Mouse (Mus musculus) kidney, adult 8-10 months (tissue): ENCODE measurements around the gene Has3.
"Not testable (repeated sequence)": the region's sequence is repeated elsewhere in the genome, so short reads cannot be mapped to it uniquely, and the experiment has no call there.

Experiments
- DNase-seq, 2 experiments: peaks; one replicate each; pipeline ENCODE4 v3.0.0; 2022

Has3 gene

DNA sequence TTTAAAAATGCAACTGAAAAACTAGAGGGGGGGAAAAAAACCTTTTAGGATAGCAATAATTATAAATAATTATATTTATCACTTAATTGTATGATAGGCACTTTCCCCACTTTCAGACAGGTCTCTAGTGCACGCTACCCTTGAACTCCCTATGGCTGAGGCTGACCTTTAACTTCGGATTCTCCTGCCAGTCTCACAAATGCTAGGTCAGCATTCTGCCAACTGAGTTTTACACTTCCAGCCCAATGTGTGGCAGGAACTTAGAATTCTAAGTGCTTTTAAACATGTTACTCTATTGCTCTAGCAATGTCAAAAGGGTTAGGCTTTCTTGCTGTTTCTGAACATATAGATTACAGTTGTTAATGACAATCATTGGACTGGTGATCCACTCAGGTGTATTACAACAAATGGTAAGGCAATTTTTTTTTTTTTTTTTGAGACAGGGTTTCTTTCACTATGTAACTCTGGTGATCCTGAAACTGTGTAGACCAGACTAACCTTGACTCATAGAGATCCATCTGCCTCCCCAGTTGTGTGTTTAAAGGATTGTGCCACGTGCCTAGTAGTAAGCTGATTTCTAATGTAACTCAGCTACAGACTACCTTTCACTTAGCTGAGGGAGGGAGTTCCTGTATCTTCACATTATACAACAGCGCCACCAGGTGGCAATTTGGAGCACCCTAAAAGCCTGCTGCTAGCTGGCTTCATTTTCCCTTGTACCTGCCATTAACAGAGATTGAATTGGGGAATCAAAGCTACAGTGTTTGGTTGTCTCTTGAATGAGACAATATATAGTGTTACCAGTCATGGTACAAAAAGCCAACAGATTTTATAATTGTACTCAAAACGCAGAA, 17.5 kb downstream of the Has3 start:
- DNase-seq, result peak; percentile 69 to 79

DNA sequence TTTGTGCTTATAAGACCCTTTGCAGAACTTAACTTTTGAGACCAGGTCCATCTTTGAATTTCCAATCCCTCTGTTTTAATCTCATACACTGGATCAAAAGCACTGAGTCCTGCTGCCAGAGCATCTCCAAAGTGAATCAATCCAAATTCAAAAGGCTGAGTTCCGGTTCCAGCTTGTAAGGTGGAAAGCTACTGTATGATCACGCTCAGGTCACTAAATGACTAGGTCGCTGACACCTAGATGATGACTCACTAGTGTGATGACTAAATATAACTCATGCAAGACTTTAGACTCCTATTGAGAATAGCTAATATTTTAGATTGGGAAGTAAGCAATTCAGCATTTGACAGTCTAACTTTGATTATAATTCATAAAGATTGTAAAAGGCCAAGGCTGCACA, 18.8 kb downstream of the Has3 start:
- DNase-seq, result no peak

DNA sequence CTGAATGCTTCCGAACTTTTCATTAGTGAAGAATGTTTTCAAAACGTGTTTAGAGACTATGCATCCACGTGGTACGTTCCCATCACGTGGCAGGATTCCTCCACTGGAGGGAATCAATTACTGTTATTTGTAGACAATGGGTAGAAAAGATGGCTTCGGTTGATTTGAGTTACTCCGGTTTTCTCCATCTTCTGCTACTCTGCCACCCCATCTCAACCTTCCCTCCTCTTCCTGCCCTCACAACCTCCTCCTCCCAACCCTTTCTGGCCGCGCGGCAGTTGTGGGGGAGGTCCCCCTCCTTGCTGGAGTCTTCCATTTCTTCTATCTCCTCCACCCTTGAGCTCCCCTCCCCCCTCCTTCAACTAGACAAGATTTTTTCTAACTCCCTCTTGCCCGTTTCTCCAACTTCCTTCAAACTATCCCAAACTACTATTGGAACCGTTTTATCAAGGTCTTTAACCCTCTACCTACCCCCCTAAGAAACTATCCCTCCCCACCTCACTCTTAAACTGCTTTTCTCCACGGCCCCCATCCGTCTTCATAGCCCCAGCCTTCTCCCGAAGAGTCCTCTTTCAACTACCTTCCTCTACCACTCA, 22.3 kb downstream of the Has3 start:
- DNase-seq, result no peak

DNA sequence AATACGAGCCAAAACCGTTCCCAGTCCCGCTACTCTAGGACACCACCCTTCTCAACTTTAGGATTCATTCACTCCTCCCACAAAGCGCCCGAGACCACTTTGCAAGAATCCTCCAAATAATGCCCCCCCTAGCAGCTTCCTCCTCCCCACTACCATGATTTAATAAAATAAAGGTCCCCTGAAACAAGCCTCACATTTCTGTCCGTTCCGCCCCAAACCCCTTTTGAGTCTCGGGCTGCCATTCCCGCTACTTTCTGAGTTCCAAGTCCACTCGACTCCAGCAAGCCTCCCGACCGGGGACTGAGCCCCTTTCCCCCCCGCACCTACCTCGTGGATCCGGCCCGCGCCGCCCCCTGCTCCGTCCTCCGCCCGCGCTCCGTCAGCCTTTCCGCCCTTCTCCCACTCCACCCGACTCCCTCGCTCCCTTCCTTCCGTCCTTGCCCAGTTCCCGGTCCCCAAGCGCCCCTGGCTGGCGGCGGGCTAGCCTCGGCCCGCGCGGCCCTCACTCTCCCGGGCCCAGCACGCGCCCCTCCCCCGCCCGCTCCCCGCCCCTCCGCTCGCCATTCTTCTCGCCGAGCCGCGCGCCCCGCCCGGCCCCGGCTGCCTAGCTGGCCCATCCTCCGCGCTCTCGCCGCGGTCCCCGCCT, 22.9 kb downstream of the Has3 start:
- DNase-seq, result peak in 1 of 2 experiments; percentile 35

DNA sequence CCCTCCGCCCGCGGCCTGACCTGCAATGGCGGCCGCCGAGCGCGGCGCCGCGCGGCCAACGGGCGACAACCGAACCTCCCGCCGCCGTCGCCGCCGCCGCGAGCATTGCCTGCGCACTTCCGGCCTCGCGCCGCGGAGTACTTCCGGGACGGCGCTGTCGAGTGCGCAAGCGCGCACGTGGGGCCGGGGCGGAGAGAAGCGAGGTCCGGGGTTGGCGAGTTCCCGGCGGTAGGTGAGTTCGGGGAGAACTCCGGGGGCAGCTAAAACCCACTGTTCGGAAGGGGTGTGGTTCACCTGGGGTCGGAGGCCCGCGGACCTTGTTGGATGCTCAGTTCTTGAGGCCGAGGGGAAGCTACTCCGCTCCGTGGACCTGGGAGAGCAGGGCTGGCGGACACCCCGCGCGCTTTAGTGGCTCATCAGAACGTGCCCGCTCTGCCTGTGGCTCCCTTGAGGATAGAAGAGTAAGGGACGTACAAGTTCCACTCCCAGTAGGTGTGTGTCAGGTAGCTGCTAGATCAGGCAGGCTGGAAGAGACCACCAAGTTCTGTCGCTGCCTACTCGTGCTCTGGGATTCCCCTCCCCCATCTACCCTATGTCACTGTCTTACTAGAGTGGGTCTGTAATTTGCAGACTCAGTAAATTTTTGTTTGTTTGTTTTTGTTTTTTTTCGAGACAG, 23.6 kb downstream of the Has3 start, which contains the start of gene Utp4:
Gene Utp4 (plus strand): TSS at position 156 of the 676 bp plus-strand sequence.
- peak; percentile 81 to 84 for DNase-seq

DNA sequence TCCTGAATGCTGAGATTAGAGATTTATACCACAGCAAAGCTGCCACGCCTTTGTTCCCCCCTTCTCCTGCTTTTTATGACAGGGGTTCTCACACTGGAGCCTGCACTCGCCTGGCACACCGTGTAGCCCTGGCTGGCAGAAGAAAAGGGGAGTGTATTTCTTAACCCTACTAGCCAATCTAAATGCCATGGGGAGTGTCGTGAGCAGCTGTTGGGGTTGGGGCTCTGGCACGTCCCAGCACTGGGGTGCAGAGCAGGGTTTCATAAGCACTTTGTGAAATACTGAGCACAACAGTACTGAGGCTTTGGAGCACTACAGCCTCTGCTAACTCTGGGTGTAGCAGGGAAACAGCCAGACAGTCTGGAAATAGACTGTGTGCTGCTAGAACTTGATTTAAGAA, 29.4 kb downstream of the Has3 start:
- DNase-seq, result no peak

DNA sequence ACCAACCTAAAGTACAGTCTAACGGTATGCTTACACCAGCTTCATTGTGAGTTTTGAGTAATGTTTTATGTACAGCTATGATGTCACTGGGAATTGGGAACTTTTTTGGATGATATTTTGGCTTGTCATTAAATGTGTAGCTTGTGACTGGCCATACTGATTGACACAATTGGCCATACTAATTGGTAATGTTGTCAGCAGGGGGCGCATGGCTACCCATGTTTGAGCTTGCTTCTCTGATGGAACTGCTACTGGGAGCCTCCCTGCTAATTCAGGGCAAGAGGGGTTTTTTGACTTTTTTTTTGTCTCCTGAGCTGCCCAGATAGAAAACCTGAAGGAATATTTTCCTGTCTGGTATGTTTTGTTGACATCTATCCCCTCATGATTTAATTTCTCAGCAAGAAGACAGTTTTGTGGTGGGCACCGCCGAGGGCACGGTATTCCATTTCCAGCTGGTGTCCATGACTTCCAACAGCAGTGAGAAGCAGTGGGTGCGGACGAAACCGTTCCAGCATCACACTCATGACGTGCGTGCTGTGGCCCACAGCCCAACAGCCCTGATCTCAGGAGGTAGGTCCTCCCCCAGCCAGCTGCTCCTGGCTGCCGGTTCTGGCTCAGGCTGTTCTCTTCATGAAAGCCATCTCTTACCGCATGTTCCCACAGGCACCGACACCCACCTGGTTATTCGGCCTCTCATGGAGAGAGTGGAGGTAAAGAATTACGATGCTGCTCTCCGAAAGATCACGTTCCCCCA, 35.9 kb downstream of the Has3 start:
- peak in 1 of 2 experiments; percentile 74 for DNase-seq

DNA sequence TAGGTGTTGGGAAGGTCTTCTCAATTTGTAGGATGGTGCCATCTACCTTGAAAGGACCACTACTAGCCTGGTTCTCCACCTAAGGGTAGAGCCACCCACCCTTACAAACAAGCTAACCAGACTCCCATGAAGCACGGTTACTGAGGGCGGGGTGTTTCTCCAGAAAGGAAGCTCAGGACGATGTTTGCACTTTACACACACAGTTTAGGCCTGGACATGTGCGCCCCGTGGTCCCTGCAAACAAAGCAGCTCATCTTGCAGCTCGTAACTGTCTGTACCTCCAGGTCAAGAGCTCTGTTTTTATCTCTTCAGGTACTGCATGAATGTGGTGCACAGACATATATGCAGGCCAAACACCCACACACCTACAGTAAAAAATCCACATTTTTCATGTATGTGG, 36.6 kb downstream of the Has3 start:
- DNase-seq, result no peak

DNA sequence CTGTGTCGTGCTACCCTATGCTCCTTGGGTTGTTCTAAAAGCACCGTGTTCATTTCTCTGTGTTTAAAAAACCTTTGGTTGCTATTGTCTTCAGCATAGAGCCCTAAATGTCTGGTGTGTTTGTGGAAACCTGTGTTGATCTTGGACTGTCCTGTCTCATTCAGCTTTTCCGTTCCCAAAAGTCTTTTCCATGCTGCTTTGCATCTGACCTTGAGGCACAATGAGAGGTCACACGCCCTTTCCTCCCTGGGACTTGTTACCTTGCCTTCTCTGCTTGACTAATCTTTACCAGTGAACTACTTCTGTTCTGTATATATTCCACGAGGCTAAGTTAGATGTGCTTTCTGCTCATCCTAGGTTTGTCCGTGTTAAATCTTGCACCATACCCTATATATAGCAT, 37.4 kb downstream of the Has3 start:
- DNase-seq, result no peak

DNA sequence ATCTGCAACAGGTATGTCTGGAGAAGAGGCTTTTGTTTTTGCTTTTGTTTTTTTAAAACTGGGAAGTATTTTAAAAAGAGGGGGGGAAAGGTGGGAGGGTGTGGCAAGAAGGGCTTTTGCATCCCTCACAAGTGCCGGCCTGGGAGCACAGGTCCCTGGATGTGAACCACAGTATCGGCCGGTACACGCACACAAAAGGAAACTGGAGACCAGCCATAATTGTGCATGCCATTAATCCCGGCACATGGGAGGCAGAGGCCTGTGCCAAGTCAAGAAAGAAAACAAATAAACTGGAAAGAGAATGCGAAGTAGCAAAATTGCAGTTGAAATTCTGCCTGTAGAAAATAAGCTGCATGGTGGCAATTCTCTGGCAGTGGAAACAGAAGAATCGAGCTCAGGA, 38.2 kb downstream of the Has3 start:
- DNase-seq, result no peak

DNA sequence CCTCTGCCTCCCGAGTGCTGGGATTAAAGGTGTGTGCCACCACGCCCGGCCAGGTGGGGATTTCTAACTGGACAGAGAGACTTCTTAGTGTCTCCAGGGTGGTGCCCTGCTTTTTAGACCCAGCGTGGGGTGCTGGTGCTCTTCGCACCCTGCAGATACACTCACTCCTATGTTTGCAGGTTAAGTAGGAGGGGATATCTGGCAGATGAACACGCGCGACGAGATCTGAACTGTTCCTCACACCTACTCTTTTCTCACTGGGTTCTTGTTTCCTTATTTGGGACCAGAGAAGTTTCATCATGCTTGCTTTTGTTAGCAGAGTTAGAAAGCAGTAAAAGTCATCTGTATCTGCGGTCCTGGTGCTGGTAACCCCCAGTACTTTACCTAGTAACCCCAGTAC, 43.6 kb downstream of the Has3 start:
- DNase-seq, result no peak

DNA sequence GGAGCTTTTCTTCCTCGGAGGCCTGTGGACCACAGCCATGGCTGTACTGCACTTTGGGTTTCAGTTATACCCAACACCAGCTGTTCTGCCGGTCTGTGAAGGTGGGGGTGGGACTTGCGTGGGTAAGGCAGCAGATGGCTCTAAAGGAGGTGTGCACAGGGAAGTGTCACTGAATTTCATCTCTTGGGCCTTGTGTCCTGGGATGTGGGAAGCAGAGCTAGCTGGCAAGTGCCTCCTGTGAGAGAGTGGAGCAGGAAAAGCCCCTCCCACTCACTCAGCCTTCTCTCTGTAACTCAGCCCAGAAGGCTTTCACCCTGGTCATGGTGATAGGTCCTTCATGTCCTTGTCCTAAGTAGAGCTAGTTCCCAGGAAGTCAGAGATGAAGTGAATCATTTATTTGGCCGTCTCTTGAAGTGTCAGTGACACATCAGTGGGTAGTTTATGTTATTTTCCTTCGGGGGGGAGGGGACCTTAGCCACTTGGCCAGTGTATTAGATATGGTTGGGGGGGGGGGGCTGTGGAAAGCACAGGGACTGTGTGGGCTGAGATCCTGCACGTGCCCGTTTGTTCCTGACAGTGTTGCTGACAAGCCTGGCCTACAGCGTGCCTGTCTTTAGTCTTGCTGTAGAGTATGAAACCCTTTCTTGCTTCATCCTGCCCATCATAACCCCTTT, 49.8 kb downstream of the Has3 start:
- DNase-seq, result no peak

DNA sequence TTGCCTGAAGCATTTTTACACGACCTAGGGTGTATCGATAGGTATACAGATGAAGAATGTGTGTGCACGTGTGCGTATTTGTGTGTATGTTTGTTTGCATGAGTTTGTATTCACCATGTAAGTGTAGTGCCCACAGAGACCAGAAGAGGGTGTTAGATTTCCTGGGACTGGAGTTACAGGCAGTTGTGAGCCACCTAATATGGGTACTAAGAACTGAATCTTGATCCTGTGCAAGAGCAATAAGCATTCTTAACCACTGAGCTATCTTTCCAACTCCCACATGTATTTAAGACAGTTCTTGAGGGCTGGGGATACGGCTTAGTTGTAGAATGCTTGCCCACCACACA, 50.3 kb downstream of the Has3 start:
- DNase-seq, result no peak

DNA sequence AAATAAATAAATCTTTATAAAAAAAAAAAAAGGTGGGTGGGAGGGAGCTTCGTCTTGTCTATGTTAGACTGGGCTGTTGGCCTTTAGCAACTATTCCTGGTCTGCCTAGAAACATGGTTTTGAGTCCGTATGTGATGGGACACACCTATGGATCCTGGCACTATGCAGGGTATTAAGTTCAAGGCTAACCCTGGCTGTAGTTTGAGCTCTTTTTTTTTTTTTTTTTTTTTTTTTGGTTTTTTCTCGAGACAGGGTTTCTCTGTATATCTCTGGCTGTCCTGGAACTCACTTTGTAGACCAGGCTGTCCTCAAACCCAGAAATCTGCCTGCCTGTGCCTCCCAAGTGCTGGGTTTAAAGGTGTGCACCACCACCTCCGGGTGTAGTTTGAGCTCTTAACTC, 54.0 kb downstream of the Has3 start:
- DNase-seq, result no peak

DNA sequence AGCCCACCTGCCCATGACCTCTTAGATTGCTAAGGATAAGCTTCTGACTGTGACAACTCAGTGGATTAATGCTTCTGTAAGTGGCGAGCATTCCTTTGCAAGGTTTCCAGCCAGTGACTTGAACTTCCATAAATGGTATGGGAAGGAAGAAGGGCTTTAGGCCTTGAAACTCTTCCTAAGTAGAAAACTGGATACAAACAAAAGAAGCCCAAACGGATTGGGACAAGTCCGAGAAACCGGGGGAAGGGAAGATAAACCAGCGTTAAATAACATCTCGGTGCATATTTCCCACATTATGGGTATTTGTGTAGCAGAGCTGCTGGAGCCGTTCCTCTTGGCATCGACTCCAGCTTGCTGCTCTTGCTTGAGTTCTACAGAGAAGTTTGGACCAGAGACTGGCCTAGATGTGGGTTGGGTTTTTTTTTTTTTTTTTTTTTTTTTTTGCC, 54.9 kb downstream of the Has3 start:
- DNase-seq, result no peak

DNA sequence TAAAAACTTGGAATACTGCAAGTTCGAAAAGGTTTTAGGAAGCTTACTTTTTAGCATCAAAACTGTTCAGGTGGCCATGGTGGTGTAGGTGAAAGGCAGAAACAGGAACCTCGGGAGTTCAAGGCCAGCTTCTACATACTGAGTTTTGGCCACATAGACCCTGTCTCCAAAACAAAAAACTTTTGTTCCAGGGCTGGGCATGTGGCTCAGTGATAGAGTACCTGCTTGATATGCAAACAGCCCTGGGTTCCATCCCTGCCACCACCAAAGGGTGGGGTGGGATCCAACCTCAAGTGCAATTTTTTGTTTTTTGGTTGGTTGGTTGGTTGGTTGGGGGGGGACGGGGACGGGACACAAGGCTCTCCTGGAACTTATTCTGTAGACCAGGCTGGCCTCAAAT, 55.4 kb downstream of the Has3 start:
- no peak for DNase-seq

DNA sequence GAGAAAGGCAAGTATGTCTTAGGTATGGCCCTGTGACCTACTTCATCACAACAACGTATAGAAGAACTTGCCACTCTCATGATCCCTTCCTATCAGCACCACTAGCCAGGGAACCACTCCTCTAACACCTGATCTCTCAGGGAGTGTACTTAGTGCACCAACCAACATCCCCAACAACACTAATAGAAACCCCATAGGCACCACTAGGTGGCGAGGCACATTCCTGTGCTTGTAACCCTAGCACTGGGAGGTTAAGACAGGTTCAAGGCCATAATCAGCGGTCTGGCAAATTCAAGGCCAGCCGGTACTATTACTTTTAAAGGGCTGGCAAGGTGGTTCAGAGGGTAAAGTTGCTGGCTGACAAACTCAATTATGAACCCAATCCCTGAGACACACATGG, 57.2 kb downstream of the Has3 start:
- peak in 1 of 2 experiments; percentile 35 for DNase-seq

DNA sequence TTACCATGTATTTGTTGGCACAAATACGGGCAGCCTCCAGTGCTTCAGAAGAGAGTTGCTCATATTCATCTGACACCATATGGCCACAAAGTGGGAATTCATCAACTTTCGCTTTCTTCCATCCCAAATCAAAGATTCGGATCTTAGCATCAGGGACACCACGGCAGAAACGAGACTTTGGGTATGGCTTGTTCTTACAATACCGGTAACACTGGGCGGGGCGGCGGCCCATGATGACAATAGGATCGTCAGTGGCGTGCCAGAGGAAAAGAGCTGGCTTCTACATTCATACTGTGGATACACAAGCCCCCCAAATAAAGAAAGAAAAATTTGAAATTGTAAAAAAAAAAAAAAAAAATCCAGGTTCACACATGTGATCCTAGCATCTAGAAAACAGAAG, 58.1 kb downstream of the Has3 start:
- DNase-seq, result not testable (repeated sequence)

DNA sequence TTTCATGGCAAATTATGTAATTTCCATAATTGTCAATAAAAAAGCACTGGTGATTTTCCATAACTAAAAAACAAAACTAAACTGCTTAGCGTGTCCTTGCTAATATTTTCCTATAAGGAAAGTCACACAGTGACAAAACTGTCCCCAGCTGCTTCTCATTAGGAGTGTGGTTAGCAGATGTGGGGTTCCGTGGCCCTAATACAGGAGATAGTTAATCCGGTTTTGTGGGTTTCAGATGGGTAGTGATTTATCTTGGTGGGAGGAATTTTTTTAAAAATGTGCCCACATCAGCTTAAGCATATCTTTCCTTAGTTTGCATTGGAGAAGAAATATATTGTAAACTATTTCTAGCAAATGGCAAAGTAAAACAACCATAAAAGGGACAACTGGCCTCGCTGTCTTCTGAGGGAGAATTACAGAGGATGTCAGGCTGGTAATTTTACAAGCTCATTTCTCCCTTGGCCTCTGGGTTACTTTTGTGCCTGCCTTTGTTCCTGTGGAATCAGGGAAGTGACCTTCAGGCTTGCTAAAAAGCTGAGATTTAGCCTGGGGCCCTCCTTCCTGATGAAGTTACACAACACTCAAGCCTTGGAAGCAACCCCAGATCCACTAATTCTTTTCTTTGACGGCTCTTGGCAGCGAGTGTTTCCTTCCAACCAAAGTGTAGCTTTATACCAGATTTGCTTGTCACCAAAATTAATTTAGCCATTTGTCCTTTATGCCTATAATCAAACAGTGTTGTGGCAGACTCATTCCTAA, 59.3 kb downstream of the Has3 start:
- peak; percentile 77 to 88 for DNase-seq

DNA sequence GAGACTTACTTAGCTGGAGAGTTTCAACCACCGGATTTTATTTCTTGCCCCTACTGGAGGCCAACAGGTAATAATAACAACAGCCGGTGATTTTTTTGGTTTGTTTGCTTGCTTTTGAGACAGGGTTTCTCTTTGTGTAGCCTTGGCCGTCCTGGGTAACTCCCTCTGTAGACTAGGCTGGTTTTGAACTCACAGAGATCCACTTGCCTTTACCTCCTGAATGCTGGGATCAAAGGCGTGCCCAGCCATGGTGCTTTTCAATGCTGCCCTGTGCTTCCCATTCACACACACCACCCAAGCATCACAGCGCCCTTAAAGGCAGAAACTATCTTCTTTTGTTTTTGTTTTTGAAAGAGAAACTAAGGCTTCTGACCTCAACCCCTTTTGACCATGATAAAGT, 59.9 kb downstream of the Has3 start:
- DNase-seq, result no peak

DNA sequence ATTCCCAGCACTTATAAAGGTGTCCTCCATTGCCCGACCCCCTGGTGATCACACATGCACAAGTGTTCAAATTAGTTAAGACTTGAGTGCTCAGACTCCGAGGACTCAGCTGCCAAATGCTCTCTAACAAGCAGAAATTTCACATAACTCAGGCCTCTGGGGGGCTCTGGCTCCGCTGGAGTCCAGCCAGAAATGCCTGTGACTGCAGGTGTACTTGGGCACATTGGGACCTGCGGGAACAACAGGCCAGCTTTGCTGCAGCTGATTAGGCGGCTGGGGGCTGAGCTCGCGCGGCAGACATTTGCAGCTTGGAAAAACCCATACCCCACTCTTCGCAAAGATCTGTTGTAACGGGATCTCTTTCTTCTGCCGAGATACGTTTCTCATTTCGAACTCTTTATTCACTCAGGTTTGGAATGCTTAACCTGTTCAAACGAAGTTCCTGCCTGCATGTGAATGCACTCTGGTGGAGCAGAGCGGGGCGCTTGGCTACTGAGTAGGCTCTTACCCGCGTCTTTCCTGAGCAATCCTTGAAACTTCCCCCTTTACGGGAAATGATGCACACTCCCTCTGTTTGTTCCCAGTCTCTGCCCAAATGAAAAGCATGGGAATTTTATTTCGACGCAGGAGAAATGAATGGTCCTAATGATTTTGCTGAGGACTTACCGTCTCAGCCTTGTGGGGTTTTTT, 62.5 kb downstream of the Has3 start:
- DNase-seq, result peak; percentile 53 to 59
